Mouse (Mus musculus): ENCODE results near the gene Mgea5.

Gene Mgea5

GRCm38 (mm10) chr19:45795406-45795944, 11.8 kb upstream of the Mgea5 start:
- no peak for DNase-seq

GRCm38 (mm10) chr19:45794718-45795117, 11.1 kb upstream of the Mgea5 start:
- DNase-seq: no peak

GRCm38 (mm10) chr19:45792404-45792803, 8.8 kb upstream of the Mgea5 start:
- DNase-seq: no peak

GRCm38 (mm10) chr19:45789888-45790874, 6.5 kb upstream of the Mgea5 start:
- DNase-seq: no peak

- no peak for DNase-seq
Measured at GRCm38 (mm10) chr19:45789365-45789764, 5.7 kb upstream of the Mgea5 start.

- DNase-seq: no peak
Measured at GRCm38 (mm10) chr19:45788337-45788736, 4.7 kb upstream of the Mgea5 start.

- DNase-seq: no peak
Measured at GRCm38 (mm10) chr19:45787450-45787849, 3.8 kb upstream of the Mgea5 start.

GRCm38 (mm10) chr19:45785470-45785869, 1.8 kb upstream of the Mgea5 start:
- DNase-seq: no peak

- no peak for DNase-seq
Measured at GRCm38 (mm10) chr19:45783933-45784576, 418 bp upstream of the Mgea5 start.

GRCm38 (mm10) chr19:45782315-45783001, 1.2 kb downstream of the Mgea5 start:
- peak; percentile 81 for DNase-seq

- DNase-seq: no peak
Measured at GRCm38 (mm10) chr19:45781676-45782075, 2.0 kb downstream of the Mgea5 start.

- DNase-seq: no peak
Measured at GRCm38 (mm10) chr19:45780350-45780915, 3.2 kb downstream of the Mgea5 start.

GRCm38 (mm10) chr19:45775486-45775885, 8.2 kb downstream of the Mgea5 start:
- no peak for DNase-seq

- DNase-seq: no peak
Measured at GRCm38 (mm10) chr19:45771501-45771900, 12.1 kb downstream of the Mgea5 start.

- no peak for DNase-seq
Measured at GRCm38 (mm10) chr19:45760810-45761209, 22.8 kb downstream of the Mgea5 start.

- no peak for DNase-seq
Measured at GRCm38 (mm10) chr19:45758671-45759070, 25.0 kb downstream of the Mgea5 start.

GRCm38 (mm10) chr19:45753551-45753950, 30.1 kb downstream of the Mgea5 start:
- DNase-seq: no peak

- DNase-seq: no peak
Measured at GRCm38 (mm10) chr19:45751881-45752280, 31.8 kb downstream of the Mgea5 start.

GRCm38 (mm10) chr19:45749243-45750043, 34.2 kb downstream of the Mgea5 start, which contains the start of gene Npm3:
Gene Npm3, minus strand, starts transcription at chr19:45749591.
- peak; percentile 88 for DNase-seq

GRCm38 (mm10) chr19:45748691-45749242, 34.9 kb downstream of the Mgea5 start:
- peak; percentile 24 for DNase-seq

GRCm38 (mm10) chr19:45748206-45748605, 35.4 kb downstream of the Mgea5 start:
- DNase-seq: no peak
